Mouse (Mus musculus) adrenal gland, adult (tissue): ENCODE measurements around the gene Rae1.

Experiments
- DNase-seq, 2 experiments: peaks; one replicate each; pipeline ENCODE4 v3.0.0; 2022 to 2023; ENCODE audit warnings: low spot score in 1 of 2; ENCODE audit not compliant: inconsistent age in 2 of 2

Gene Rae1

GRCm38 (mm10) chr2:173026286-173026685 is 26.4 kb downstream of the Rae1 start:
- peak in 1 of 2 experiments; percentile 9 for DNase-seq

- DNase-seq: no peak
Measured at GRCm38 (mm10) chr2:173026688-173027131, 26.8 kb downstream of the Rae1 start.

- DNase-seq: peak; percentile 29 to 53
Measured at GRCm38 (mm10) chr2:173027169-173027823, 27.4 kb downstream of the Rae1 start.

GRCm38 (mm10) chr2:173027824-173028495 is 28.0 kb downstream of the Rae1 start:
- peak; percentile 40 to 65 for DNase-seq

GRCm38 (mm10) chr2:173028508-173029031 is 28.7 kb downstream of the Rae1 start:
- peak in 1 of 2 experiments; percentile 7 for DNase-seq

- no peak for DNase-seq
Measured at GRCm38 (mm10) chr2:173030591-173031338, 30.8 kb downstream of the Rae1 start.

- DNase-seq: no peak
Measured at GRCm38 (mm10) chr2:173033531-173033930, 33.6 kb downstream of the Rae1 start.

GRCm38 (mm10) chr2:173034998-173035397 is 35.1 kb downstream of the Rae1 start:
- peak in 1 of 2 experiments; percentile 66 for DNase-seq

GRCm38 (mm10) chr2:173035653-173036052 is 35.7 kb downstream of the Rae1 start:
- no peak for DNase-seq

GRCm38 (mm10) chr2:173036055-173036454 is 36.1 kb downstream of the Rae1 start:
- DNase-seq: no peak

- no peak for DNase-seq
Measured at GRCm38 (mm10) chr2:173036611-173037010, 36.7 kb downstream of the Rae1 start.

- no peak for DNase-seq
Measured at GRCm38 (mm10) chr2:173037347-173037746, 37.4 kb downstream of the Rae1 start.

GRCm38 (mm10) chr2:173037827-173038607 is 38.1 kb downstream of the Rae1 start:
- DNase-seq: peak; percentile 66 to 75

- no peak for DNase-seq
Measured at GRCm38 (mm10) chr2:173039041-173039440, 39.1 kb downstream of the Rae1 start.

GRCm38 (mm10) chr2:173040803-173041202 is 40.9 kb downstream of the Rae1 start:
- no peak for DNase-seq

GRCm38 (mm10) chr2:173041242-173041641 is 41.3 kb downstream of the Rae1 start:
- no peak for DNase-seq

- DNase-seq: no peak
Measured at GRCm38 (mm10) chr2:173041893-173042292, 42.0 kb downstream of the Rae1 start.

- DNase-seq: no peak
Measured at GRCm38 (mm10) chr2:173042504-173043162, 42.7 kb downstream of the Rae1 start.

- DNase-seq: peak; percentile 93 to 97
Measured at GRCm38 (mm10) chr2:173044198-173044970, 44.5 kb downstream of the Rae1 start.
